Mouse (Mus musculus): Measurements from ENCODE around the gene B9d1.

B9d1 gene

DNA sequence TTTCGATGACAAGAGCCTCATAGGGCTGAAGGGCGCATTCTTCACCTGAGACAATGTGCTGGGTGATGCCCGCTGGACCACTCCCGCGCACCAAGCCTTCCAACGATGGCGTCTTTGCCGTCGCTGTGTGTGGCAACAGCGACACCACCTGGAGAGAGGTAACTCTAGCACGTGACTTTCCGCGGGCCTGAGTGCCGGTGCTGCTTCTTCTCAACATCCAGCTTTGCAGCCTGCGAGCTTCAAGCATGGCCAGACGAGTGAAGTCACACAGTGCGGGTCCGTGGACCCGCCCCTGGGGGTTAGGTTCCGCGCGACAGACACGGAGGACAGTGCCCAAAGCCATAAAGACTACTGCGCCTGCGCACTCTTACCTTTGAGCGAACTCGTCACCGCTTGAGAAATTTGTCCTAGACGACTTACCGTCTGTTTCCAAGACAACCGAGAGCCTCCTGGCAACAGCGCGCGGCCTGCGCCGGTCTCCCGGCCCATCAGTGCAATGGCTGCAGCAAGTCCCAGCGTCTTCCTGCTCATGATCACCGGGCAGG lies at the start of gene B9d1:
TSS of gene B9d1 (plus strand) at position 432 of the 545 bp plus-strand sequence.
- peak; percentile 82 to 90 for DNase-seq

DNA sequence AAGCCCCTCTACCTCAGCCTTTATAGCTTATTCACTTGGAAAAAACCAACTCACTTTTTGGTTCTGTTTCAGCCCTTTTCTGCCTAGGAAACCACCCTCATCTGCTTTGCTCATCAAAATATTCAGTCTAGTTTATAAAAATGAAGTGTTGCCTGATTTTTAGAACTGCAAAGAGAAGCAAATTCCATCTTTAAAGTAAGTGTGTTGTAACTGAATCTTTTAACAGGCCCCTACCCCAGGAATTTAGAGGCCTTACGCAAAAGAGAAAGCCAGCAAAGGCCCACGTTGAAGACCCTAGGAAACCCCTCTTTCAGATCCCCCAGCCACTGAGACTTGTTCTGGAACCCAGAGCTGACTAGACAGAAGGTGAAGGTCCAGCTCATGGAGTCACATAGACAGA lies 40.9 kb upstream of the B9d1 start:
- no peak for DNase-seq

DNA sequence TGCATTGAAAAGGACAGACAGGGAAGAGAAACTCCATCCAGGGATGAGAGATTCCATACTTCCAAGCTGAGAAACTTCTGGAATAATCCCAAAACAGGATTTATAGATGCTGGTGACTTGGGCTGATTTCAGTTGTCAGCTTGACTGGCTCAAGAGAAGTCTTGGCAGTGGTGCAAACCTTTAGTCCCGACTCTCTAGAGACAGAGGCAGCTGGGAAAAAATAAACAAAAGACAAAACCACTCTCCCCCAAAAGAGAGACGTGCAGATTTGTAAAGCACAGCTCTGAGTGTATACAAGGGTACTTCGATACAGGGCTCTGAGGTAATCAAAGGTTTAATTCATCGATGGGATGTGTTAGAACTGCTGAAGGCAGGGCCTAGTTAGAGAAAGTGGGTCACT lies 39.5 kb upstream of the B9d1 start:
- DNase-seq, result no peak

DNA sequence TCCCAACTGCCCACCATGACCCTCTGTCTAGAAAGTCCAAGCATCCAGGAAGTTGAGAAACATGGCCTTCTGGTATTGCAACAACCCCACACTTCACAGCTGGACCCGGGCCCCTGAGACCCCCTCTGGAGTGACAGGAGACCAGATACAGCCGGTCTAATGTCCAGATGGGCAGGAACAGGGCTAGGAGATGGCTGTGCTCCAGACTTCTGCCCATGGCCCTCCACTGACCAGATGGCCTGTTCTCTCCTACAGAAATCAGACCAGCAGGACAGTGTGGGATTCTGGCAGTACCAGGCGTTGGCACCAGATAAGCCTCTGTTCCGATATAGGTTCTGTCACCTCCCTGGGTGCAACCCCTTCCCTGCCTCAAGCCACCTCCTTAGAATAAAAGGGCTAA lies 36.4 kb upstream of the B9d1 start:
- DNase-seq, result no peak

DNA sequence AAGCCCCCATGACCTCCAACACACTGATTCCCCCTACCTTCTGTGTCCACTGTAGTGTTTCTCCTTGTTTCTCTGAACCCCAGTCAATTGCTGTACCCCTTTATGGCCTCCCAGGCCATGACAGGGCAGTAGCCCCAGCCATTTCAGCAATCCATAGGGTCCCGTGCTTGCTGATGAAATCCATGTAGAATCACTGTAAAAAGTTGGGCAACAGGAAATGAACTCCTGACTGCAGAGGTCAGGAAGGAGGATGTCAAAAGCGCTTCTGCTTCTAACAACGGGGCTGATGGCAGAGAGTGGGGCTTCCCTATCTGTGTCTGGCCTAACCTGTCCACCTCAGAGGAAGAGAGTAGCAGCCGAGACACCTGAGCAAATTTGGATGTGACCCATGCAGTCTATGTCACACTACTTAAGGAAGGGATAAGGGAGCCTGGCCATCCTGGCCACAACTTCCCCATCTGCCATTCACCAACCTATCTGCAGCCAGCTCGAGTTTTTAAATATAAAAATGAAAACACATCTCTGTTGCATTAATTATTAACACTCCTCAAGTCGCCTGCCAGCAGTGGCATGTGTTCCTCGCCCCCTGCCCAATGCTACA lies 35.5 kb upstream of the B9d1 start:
- DNase-seq, result no peak

DNA sequence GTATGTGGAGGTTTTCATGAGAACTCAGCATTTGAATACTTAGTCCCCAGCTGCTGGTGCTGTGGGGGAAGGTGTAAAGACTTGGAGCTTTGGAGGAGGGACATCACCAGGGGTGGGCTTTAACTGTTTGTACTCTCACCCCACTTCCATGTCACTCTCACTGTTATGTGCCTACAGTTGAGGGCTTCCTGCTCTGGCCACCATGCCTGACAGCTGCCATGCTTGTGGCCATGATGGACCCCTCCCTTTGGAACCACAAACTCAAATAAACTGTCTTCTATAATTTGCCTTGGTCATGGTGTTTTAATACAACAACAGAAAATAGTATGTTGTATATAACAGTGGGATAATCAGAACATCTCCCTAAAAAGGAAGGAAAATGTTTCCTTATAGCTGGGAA lies 34.1 kb upstream of the B9d1 start:
- DNase-seq, result no peak

DNA sequence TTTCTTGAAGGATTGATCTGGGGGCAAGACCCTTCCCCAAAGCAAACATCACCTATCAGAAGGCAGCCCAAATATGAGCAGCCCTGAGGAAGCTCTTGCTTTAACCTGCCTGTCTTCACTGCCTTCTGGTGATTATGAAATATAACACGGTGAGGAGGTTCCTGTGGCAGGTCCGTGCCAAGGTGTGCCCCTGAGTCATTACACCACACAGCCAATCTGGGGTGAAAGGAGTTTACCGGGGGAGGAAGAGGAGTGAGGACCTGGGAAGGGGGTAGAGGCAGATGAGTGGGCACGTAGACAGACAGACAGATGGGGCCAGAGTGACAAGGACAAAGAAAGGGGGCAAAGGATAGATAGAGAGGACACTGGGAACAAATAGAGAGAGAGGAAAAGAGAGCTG lies 31.3 kb upstream of the B9d1 start:
- no peak for DNase-seq

DNA sequence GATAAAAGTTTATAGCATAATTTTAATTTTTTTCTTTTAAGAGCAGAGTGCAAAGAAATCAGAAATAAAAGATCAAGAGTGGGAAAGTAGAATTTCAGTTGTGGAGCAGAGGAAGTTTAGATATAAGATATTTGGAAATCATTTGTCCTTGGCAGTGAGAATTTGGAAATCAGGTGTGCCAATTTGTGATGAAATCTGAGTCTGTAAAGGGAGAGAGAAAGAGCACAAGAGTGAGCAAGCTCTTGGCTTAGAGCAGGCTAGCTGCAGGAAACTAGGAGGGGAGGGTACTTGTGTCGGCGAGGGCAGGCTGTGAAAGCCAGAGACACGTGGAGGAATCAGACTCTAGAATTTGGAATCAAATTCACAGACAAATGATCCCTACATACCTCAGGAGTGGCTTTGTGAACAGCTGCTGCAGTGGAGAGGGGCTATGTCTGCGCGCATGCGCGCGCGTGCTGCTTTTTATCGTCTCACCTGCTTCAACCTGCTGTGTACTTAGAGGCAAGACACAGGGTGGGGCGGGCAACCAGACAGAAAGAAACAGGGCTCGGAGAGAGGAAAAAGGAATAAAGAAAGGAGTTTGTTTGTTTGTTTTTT lies 28.1 kb upstream of the B9d1 start:
- no peak for DNase-seq

DNA sequence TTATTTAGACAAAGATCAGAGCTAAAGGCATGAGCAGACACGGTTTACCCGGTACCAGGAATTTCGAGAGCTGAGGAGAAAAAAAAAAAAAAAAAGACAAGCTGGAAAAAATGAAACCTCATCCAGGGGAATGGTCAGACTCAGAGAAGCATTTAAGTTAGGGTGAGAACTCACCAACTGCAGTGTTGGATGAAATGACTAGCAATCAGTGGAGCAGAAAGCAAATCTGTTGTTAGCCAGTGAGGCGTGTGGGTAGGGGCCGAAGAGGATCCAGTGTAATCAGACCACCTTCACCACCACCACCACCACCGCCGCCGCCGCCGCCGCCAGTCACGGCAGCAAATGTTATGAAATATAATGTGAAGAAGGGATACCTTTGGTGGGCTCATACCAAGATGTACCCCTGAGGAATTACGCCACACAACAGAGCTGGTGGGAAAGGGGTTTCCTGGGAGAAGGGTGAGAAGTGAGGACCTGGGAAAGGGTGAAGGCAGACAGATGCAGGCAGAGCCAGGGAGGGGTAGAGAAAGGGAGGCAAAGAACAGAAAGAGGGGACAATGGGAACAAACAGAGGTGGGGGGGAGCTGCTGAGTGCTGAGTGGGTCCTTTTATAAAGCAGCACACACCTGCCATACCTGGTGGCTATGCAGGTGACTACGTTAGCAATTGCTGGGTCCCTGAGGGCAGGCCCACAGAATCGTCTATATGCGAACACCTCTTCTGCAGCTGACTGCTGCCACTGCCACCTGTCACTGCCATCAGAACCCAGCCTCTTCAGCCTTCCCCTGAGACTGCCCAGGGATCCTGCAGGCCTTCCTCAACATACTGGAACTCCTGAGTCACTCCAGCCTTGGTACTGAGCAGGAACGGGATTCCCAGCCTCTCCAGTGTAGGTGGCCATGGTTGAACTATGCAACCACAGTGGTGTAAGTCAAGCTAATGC lies 27.1 kb upstream of the B9d1 start:
- no peak for DNase-seq

DNA sequence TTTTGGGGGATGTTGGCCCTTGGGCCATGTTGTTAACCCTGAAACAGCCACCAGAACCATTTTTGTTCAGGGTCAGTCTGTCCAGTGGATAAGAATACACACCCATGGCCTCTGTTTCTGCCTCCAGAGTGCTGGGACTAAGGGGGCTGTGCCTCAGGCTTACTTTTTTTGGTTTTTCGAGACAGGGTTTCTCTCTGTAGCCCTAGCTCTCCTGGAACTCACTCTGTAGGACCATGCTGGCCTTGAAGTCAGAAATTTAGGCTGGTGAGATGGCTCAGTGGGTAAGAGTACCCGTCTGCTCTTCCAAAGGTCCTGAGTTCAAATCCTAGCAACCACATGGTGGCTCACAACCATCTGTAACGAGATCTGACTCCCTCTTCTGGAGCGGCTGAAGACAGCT lies 26.2 kb upstream of the B9d1 start:
- no peak for DNase-seq

DNA sequence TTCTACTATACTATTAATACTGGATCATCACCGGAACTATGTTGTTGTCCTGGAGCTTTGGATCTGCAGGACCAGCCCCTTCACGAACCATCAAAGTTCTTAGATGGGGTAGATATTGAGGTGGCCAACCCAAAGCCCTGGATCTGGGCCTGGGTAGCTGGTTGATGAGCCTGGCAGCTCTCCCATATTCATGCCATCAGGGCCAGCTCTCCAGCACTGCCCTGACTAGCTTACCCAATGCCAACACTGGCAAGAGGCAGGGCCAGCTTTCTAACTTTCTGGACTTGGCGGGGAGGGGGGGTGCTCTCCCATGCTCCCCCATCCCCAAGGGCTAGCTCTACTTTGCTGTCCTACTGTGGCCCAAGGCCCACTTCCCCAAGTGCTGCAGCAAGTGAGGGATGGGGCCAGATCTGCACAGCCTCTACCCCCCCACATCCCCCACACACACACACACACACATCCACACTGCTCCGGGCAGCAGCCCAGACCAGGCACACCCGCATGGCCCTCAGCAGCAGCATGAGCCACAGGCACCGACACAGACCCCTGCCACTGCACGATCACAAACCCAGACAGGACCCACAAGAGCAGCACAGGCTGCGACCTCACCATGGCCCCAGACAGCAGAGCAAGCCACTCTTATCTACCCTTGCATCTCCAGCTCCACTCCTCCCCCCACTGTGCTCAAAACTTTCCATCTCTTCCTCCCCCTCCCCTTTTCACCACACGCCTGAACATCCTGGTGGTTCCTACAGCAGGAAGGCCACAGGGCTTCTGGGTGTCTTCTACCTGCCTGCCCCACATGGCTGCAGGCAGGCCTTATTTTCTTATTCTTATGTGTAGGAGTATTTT lies 23.5 kb upstream of the B9d1 start:
- DNase-seq, result peak in 1 of 2 experiments; percentile 38

DNA sequence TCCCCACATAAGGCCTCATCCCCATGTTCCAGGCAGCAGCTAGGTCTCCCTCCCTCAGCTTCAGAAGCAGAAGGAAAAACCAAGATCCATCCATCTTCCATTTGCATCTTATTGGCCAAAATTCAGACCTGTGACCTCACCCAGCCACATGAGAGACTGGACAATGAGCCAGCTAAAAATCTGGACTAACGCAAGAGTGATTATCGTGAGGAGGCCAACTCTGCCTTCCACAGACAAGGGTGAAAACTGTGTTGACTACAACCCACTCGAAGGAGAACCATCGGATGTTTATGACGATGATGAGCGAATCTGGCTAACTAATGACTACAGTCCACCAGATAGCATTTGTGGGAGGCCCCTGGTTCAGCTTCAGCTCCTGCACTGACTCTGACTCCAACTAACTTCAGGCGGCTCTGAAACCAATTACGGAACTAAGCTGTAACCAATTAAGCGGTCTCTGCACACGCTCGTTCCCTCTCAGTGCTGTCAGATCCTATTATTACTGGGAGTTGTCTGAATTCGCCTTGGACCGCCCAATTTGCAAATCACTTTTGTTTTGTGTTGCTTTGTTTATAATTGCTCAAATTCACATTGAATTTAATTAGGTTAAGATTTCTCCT lies 21.6 kb upstream of the B9d1 start:
- DNase-seq, result no peak

DNA sequence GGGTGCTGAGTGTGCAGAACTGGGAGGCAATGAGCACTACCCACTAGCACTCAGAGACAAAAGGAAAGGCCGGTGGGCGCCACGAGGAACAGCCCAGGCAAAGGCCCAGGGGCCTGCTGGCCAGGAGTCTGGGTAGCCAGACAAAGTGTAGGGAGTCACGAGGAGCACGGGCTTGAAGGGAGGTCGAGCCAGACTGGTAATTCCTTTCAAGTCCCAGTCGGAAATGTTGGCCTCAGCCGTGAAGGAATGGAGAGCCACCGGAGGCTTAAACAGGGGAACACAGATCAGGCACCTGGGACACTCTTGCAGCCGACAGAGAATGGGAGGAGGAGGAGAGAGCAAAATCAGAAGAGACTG lies 20.7 kb upstream of the B9d1 start:
- DNase-seq, result no peak

DNA sequence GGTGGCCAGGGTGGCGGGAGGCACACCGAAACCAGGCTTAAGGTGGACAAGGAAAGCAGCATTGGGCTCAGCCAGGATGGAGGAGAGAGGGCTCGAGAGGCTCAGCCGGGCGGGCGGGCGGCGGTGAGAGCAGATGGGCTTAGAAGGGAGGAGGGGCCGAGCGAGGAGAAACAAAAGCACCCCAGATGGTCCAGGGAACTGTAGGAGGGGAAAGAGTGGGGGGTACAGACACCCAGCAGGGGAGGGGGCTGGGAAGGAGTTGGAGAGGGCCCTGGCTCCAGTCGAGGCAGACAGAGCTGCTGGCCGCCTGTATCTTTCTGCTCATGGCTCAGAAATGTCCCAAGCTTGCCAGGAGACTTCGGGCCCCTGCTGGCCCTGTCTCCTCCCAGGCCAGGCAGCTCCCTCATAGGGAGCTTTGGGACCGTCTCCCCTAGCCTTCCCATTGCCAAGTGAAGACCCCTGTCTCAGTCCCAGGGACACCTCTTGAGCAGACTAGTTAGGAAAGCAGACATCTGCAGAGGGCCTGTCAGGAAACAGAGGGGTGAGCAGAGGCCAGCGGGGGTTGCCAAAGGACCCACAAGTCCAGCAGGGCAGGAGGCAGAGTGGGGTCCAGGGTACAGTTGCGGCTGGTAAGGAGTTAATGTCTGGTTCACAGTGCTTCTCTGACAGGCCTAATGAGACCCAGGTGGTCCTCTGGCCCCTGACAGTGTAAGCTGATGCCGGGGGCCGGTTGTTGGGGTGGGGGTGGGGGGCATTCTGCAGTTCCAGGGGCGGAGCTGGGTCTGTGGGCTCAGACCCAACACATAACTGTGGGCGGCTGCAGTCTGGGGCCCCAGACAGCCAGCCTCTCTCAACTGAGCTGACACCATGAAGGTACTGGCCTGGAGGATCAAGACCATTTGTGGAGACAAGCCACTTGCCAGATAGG lies 20.1 kb upstream of the B9d1 start, which contains the start of gene Mfap4:
TSS of gene Mfap4 (plus strand) at position 819 of the 928 bp plus-strand sequence.
- no peak for DNase-seq

DNA sequence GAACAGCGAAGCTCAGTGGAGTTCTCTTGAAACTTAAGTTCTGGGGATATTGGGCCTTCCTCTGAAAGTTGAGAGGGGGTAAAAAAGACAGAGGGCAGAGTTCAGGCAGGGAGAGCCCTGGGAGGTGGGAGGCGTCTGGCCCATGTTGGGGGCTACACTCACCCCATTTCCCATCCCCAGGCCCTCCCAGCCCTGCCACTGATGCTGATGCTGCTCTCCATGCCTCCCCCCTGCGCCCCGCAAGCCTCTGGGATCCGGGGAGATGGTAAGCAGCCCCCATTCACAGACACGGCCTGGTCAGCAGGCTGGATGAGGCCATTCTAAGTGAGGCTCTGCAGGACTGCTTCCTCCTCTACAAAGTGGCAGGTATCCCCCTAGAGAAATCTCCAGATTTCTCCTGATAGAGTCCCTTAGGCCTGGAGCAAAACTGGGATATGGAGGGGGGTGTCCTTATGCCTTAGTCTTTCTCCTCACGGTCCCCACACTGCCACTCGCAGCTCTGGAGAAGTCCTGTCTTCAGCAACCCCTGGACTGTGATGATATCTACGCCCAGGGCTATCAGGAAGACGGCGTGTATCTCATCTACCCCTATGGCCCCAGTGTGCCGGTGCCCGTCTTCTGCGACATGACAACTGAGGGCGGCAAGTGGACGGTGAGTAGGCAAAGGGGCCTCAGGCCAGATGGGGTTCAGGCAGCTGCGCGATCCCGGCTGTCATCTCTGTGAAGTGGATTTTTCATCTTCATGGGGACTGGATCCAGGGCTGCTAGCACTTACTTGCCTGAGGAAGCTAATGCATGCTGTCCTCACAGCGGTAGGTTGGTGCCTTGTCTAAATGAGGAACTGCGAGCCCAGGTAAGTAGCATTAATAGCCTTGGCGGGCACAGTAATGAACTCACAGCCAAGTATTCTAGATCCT lies 19.1 kb upstream of the B9d1 start:
- DNase-seq, result no peak

DNA sequence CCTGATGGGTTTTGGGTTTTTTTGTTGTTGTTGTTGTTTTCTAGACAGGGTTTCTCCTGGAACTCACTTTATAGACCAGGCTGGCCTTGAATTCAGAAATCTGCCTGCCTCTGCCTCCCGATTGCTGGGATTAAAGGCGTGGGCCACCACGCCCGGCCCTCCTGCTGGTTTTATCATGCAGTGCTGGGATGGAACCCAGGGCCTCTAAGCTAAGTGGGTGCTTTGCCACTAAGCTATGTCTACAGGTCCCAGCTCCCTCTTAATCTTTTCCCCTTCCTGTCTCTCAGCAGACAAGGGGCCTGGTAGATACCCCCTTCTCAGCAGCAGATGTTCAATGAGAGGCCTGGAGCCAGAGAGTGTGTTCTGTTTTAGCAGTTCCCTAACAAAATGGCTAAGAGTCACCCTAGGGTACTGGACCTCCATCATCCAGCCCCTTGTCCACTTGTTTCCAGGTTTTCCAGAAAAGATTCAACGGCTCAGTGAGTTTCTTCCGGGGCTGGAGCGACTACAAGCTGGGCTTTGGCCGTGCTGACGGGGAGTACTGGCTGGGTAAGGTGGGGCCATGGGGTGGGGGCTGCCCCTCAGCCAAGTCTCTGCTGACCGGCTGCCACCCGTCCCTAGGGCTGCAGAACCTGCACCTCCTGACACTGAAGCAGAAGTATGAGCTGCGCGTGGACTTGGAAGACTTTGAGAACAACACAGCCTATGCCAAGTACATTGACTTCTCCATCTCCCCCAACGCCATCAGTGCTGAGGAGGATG lies 18.3 kb upstream of the B9d1 start:
- DNase-seq, result no peak

DNA sequence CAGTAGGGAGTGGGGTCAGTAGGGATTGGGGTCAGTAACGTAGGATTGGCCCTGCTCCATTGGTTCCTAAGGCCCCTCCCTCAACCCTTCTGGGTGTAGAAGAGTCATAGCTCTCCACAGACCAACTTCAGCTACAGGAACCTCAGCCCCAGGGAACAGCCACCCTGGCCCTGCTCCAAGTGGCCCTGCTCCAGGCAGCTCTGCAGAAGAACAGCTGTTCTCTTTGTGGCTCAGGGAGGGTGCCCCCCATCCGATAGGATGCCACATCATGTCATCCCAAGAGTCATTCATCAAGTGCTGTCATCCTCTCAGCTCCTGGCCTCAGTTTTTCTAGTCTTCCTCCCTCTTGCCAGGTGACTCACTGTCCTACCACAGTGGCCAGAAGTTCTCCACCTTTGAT lies 17.5 kb upstream of the B9d1 start:
- no peak for DNase-seq

DNA sequence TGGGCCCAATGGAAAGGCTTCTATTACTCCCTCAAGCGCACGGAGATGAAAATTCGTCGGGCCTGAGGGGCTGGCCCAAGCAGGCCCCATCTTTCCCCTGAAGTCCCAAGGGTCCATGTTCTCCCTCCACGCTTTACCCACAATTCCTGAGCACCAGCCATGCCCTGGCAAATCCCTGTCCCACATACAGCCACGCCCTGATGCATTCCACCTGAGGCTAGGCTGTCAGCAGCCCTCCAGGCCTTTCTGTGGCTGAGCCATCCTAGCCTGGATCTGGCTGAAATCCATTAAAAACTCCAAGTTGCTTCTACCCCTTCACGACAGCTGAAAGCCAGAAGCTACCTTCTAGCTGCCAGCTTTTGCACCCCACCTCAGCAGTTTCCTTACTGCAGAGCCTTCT lies 17.0 kb upstream of the B9d1 start:
- DNase-seq, result no peak

DNA sequence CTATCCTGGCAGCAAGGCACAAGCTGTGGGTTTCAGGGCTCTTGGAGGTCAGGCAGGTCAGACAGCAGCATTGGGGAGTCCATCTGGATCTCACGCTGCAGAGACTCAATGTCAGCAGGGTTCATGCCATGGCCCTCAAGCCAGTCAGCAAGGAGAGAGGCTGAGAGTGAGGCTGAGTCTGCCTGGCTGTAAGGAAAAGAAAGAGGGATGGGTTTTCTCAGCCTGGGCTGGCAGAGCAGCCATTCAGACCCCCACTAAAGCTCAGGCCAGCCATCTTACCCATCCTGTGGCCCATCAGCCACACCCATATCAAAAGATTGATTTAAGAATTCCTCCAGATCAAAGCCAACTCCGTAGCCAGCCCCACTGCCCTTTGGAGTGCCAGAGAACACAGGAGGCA lies 15.9 kb upstream of the B9d1 start:
- no peak for DNase-seq
